Mouse (Mus musculus) kidney, adult 2 months (tissue): ENCODE results near the gene Zfhx2.

ENCODE experiments used
- CTCF ChIP-seq: fragments of 200-500 bp; conservative IDR thresholded peaks from 2 replicates; pipeline ENCODE4 v1.5.1; 2011; ENCODE audit warnings: low read depth, mild to moderate bottlenecking, control low read depth, low read length, moderate library complexity, mixed read lengths; ENCODE audit not compliant: insufficient read depth, insufficient read length
- POLR2A ChIP-seq: fragments of 200-500 bp; IDR thresholded peaks from one replicate; pipeline ENCODE4 v1.6.1; 2011; ENCODE audit warnings: low read depth, low read length, control low read depth

DNA sequence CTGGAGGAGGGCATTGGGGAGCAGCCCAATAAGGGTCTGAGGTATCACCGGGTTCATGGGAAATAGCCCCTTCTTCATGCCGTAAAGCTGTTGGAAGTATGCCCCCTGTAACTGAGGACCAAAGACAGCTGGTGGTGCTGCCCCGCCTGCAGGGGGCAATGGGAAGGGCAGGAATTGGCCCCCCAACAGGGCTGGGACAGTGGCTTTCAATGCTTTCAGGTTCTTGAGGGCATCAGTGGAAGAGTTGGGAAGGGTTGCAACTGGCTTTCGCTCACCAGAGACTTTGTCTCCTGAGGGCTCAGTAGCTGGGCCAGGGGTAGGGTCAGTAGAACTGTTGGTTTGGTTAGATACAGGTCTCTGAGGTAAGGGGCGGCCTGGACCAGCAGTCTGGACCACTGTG, 29.0 kb downstream of the Zfhx2 start:
- TF ChIP-seq POLR2A (no peak), CTCF (no peak)
